Mouse (Mus musculus) ES-E14 (cell line): Measurements from ENCODE around the gene Mfap2.

Experiments
- CHD2 ChIP-seq: IDR thresholded peaks from 2 replicates; pipeline ENCODE4 v1.6.1; 2014; ENCODE audit warnings: mild to moderate bottlenecking, low read depth, low read length, inconsistent platforms
- HCFC1 ChIP-seq: IDR thresholded peaks from 2 replicates; pipeline ENCODE4 v1.6.1; 2012; ENCODE audit warnings: low read length, inconsistent platforms, borderline replicate concordance; ENCODE audit not compliant: insufficient read depth
- MAFK ChIP-seq: IDR thresholded peaks from 2 replicates; pipeline ENCODE4 v1.6.1; 2014; ENCODE audit warnings: mild to moderate bottlenecking, low read depth, low read length, inconsistent platforms; ENCODE audit not compliant: insufficient read depth

DNA sequence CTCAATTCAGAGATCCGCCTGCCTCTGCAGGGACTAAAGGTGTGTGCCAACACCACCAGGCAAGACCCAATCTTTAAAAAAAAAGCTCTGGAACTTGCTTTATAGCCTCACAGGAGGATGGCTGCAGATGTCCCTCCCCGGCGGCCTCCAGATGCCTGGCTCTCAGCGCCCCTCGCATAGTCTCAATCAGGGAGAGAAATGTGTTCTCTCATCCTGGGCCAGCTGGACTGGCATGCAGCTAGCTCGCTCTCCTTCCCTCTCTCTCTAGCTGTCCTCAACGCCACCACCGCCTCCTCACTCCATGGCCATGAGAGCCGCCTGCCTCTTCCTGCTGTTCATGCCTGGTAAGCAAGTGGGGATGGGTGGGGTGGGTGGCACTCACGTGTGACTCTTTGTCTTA is 2.3 kb downstream of the Mfap2 start:
- TF ChIP-seq CHD2 (no peak), HCFC1 (no peak), MAFK (no peak)
